Mouse (Mus musculus) ES-CJ7 (cell line): ENCODE data around the gene Iars2.
"Not testable (repeated sequence)": the region's sequence is repeated elsewhere in the genome, so short reads cannot be mapped to it uniquely, and the experiment has no call there.

Experiments
- DNase-seq: peaks from one replicate; pipeline ENCODE4 v3.0.0; 2011; ENCODE audit warnings: low read depth, low spot score

Iars2 gene

DNA sequence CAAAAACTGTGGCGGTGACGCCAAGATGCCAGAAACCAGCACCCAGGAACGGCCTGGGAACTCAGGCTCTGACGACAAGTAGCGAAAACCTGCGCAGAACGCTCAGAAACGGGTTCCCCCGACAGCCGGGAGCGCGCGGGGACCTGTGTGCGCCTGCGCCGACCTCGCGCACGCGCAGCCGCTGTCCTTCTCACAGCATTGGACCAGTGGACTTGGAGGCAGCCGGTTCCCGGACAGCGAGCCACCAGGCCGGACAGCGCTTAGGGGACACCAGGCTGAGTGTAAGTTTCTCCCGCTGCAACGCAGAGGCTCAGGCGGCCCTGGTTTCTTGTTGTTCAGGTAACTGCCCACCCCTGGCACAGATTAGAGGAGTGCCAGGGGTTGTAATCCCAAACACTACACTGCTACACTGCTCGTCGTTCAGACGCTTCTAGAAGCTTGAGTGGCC is 2.8 kb upstream of the Iars2 start, which contains the start of gene Bpnt1:
Bpnt1 (plus strand) TSS at position 167 of the 448 bp plus-strand sequence.
- DNase-seq, result peak; percentile 91

DNA sequence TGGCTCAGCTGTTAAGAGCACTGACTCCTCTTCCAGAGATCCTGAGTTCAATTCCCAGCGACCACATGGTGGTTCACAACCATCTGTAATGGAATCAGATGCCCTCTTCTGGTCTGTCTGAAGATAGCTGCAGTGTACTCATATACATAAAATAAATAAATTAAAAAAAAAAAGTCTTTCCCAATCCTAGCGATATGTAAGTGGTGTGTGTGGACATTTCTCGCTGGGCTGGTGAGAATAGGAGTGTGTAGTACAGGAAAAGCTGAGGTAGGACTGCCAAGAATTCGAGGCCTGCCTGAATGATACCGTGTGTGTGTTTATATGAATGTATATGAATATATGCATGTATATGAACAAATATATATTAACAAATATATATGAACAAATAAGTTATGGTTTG is 2.2 kb upstream of the Iars2 start:
- DNase-seq, result no peak

DNA sequence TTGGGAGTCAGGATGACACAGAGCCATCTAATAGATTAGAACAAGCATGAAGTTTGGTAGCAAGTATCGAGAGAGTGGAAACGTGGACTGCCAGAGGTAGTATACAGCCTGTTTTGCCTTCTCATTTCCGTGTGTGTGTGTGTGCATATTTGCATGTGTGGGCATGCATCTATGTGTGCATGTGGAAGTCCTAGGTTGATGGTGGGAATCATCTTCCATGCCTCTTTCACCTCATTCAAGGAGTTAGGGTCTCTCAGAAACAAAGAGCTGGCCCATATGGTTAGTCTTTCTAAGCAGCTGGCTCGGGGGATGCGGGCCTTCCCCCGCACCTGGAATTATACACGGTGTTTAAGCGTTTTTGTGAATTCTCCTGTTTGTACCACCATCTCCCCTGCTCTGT is 655 bp upstream of the Iars2 start:
- no peak for DNase-seq

DNA sequence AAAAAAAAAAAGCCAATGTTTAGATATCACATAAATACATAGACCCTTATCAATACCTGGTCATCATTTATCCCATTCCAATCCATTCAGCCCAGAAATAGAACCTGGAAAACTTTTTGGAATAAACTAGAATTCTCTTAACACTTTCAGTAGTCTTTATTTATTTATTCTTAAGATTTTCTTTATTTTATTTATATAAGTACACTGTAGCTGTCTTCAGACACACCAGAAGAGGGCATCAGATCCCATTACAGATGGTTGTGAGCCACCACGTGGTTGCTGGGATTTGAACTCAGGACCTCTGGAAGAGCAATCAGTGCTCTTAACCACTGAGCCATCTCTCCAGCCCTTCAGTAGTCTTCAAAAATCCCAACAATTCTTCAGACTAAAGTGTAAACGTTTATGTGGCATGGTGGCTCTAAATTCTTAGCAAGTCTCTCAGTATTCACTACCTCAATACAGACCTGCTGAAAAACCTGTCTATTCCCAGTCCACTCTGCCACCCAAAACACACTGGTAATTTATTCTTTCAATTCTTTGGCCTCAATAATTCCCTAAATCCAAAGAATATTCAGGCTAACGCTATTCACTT is 1.3 kb downstream of the Iars2 start:
- not testable (repeated sequence) for DNase-seq

DNA sequence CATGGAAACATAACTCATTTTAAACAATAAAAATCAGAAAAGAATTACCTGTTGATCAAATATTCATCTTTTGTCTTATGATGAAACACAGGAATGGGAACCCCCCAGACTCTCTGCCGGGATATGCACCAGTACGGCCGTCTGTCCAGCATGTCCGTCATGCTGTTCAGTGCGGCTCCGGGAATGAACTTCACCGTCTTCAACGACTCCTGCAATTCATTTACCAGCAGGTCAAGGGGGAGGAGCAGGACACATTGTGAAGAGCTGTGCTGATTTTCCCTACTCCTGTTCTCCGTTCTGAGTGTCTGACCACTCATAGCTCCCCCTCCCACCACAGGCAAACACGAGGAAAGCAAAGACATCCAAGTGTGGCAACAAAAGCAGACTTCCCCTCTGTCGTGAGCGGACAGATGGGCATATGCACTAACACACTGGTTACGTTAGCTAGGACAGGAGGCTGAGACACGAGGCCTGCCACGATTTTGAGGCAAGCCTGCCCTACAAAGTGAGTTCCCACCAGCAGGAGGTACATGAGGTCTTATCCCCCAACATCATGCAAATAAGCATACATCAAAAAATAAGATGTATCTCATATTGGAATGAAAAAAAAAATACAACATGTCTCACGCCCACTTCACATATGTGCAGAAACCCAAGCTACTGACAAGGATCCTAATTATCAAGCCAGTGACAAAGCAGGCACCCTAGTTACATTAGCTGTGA is 13.2 kb downstream of the Iars2 start:
- DNase-seq, result no peak

DNA sequence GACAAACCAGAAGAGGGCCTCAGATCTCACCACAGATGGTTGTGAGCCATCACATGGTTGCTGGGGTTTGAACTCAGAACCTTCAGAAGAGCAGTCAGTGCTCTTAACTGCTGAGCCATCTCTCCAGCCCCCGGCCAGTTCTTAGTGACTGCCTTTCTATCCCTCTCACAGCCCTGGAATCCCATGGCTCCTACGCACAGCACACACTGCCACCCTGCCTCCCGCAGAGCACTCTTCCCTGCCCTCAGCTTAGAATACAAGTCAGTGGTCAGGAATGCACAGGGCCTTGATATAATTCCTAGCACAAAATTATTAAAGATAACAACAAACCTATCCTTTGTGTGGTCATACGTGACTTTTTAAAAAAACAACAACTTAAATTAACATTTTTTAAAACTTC is 14.7 kb downstream of the Iars2 start:
- DNase-seq, result no peak

DNA sequence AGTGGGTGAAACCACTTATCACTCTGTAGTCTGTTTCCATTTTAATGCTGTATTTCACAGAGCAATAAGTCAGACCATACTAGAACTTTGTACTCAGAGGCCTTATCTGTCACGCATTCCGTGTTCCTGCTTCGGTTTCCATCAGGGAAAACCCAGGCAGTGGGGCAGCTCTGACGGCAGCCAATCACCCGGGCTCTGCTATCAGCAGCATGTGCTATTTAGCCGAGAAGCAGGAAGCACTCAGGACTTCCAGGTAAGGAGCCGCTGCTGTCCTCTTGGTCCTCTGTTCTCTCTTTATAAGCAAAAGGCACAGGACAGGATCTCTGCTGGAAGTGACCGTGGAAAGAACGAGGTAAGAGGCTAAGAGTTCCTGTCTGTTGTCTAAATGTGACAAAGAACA is 17.2 kb downstream of the Iars2 start:
- no peak for DNase-seq

DNA sequence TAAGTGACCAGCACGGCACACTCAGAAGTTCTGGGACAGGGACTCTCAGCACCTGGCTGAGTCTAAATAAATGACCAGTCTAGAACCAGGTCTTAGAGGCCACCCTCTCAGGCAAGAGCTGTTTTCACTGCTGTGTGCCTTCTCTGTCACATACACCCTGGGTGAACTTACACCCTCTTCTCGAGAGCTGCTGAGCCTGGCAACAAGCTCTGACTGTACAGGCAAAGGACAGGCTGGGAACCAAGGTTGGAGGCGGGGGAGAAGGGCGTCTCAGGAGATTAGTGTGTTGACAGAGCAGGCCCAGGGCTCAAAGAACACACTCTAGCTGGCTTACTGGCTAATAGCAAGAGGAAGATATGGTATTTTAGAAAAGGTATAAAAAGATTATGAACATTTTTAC is 20.3 kb downstream of the Iars2 start:
- no peak for DNase-seq

DNA sequence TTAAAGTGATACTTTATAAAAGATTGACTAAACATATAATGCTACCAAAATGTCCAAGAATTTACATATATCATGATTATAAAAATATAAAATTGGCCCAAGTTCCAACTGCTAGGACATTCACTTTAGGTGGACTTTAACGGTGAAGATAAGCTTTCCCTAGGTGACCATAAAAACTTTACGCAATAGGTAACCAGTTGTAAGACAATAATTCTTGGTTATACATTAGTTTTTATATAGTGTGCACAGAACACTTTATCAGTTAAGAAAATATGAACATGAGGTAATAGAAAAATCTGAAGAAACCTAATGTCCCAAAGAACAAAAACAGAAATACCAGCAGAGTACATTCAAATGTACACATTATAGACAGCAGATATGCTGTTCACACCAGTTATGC is 20.9 kb downstream of the Iars2 start:
- no peak for DNase-seq

DNA sequence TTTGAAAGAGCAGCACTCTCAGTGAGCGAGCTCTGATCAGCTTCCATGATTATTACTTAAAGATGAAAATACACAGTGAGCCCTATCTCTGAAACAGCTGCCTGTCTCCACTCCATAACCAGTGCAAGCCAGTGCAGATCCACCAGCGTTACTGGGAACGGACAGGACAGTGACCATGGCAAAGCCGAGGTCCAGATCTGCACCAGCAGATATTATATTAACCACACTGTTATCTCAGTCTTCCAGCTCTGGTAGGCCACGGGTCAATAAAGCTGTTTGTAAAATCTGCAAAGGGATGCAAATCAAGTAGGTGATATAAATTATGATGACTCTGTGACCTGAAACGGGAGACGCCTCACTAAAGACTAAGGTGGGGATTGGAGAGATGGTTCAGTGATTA is 21.6 kb downstream of the Iars2 start:
- DNase-seq, result no peak

DNA sequence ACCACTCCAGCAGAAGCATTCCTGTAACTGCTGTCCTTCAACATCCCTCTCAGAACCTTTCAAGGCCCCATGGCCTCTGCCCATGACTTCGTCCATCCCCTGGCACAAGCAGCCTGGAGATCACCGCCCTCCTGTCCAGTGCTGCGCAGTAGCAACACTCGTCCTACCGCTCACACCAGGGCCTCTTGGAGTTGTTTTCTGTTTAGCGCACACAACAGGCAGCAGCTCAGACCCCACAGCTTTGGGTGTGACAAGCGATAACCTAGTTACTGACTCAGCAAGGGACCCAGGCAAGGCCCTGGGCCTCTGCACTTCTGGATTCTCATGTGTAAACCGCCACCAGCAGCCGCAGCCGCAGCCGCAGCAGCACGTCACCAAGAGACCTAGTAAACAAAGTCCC is 22.4 kb downstream of the Iars2 start:
- no peak for DNase-seq

DNA sequence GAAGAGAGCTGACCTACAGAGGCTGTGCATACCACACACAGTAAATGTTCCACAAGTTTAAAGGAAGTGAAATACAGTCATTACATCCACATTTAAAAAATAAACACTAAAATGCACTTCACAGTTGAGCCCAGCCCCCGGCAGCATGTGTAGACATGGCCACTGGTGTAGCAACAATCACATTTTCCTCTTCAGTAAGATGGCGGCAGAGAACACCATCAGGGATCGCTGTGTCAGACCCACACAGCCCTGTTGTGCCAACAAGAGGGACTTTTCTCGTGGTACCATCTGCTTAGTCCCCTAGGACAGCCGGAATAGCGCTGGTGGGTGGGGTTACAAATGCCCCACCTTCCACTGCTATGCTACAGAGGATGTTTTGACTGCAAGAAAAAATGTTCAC is 26.4 kb downstream of the Iars2 start:
- no peak for DNase-seq

DNA sequence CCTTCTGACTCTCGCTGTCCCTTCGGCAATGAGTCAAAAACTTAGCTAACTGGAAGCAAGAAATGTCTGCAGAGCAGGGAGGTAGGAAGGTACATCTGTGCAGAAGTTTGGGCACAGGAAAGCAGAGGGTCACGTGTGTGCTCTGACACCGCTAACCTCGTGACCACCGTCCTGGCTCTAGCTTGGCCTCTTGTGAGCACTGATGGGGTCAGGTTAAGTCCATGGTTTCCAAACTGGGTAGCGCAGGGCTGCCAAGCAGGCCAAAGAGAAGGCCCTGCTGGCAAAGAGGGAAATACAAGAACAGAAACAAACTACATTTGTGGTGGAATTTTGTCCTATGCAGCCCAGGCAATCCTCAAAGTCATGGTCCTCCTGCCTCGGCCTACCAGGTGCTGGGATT is 30.7 kb downstream of the Iars2 start:
- no peak for DNase-seq

DNA sequence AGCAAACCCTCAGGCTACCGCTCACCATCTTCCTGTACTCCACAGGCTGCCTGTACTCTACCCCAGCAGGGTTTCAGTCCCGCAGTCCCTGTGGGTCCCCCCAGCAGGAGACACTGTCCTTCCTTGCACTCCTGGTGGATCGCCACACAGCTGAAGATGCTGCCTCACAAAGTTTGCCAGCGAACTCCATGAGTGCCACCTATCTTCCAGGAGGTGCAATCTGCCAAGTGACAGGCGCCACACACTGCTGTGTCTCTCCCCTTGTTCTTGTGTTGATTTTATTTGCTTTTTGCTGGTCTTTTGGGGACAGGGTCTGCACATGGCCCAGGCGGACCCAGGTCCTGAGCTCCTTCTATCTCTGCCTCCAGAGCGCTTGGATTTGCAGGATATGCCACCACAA is 32.3 kb downstream of the Iars2 start:
- no peak for DNase-seq

DNA sequence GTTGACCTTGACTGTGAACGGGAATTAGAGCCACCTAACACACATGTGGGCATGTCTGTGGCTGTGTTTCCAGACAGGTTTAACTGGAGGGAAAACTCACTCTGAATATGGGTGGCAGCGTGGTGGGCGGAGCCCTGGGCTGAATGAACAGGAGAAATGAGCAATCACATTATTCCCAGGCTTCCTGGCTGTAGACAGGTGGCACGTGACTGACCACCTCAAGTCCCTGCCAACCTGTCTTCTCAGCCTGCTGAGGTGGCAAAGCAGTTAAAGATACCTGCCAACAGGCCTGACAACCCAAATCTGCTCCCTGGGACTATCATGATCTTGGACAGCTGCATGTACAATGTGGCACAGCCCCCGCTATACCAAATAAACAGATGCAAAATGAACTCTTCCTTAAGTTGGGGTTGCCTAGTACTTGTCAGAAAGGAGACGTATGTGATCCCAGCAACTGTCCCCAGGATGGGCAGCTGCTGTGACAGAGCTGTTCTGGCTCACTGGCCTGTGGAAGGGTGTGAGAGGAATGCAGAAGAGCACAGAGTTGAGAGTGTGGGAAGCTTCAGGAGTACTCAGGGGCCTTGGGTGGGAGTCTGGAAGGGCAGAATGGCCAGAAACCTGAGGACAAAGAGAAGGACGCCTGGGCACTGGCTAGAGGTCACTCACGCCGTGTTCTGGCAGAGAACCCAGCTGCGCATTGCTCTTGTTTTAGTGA is 36.4 kb downstream of the Iars2 start:
- no peak for DNase-seq

DNA sequence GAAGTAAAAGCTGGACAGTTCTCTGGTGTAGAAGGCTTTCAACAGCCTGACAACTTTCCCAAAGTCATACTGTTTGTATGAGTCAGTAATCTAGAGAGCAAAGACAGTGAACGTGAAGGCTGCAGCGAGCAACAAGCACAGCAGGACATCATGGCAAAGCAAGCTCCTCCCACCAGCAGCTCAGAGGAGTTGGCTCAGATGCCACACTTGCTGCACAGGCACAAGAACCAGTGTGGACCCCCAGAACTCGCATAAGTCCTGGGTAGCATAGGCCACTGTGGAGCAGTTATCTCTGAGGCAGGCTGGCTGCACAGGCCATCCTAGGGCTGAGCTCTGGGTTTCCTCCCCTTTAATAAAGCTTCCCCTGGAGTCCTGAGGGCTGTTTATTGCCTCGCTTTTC is 37.9 kb downstream of the Iars2 start:
- no peak for DNase-seq

DNA sequence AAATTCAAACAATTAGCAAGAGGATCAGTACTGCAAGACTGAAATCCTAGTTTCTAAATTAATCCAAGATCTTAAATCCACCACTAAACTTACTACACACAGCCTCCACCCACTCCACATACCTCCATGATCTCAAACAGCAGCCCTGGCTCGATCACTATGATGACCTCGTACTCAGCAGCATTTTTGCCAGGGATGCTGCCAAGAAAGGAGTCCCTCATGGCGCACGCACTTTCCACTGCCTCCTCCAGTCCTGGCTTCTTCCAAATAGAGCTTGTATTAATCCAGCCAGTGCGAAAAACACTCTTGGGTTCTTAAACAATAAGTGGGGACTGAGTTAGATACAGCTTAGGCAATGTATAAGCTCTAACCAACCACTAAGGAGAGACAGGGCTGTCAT is 40.0 kb downstream of the Iars2 start:
- no peak for DNase-seq

DNA sequence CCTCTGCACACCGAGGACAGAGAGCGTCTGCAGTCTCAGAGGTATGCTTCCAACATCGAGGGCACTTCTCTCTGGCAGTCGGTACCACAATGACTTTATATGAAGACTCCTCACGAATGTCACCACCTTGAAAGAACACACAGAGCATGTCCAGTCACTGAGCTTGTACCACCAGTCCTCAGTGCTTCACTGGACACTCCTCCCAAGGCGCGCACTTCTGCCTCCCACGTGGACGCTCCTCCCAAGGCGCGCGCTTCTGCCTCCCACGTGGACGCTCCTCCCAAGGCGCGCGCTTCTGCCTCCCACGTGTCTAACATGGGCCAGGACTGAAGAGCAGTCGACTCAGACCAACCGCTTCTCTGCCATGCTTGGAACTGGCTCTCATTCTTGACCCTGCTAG is 42.1 kb downstream of the Iars2 start:
- DNase-seq, result no peak

DNA sequence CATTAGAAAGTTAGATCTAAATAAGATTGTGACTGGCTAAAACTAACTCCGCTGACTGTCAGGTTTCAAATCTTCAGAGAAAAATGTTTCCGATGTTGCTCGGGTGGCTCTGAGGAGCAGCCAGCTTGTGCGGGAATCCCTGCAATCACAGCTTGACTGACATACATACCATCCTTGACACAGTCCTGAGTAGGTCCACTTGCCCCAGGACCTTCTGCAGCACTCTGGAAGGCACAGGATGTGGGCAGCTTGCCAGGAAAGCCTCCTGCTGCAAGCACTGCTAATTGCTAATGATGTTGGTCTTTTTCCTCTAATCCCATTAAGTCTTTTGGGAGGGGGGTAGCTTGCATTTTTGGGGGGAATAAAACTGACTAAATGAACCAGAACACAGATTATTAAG is 44.0 kb downstream of the Iars2 start:
- DNase-seq, result no peak

DNA sequence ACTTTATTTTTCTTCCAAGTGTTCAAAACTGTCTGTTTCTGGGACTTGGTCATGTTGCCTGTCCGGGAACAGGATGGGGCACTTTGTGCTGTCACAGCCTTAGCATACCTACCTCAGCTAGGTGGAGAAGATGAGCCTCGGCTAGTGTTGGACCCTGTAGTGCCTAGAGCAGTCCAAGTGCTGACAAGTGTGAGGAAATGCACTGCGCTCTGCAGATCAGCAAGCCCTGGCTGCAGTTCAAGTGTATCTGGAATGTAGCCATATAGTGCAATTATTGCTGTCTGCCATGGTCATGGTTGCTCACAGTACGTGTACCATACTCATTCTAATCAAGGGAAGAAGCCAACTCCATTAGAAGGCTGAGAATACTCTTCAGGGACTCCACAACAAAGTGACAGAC is 44.5 kb downstream of the Iars2 start:
- no peak for DNase-seq

DNA sequence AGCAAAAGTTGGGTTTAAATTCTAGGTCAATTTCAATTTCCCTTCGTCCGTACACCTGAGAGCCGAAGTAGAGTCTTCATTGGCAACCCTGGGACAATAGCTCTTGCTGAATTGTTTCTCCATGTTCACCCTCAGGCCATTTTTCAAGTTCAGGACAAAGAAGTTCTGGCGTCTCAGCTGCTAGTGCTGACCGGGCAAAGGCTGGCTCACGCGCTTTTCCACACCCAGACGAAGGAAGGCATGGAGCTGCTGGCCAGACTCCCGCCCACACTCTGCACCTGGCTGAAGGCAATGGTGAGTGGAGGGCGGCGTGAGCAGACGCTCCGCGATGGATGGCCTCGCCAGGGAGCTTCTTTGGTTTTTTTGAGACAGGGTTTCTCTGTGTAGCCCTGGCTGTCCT is 45.9 kb downstream of the Iars2 start:
- no peak for DNase-seq

DNA sequence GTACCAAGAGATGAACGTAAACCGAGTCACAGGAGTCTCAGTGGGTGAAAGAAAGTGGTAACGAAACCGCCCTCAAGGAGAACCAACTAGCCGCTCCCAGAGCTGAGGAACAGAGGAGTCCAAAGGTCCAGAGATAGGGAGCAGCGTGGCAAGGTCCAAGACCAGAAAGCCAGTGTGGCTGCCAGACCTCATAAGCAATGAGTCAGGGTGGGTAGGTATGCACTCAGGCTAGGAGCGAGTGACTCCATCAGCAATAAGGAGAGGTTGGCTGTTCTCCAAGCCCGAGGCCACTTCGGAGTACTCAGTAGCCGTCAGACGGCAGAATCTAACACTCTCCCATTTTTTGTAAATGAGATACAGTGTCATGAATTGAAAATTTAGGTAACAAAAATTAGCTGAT is 46.4 kb downstream of the Iars2 start:
- no peak for DNase-seq

DNA sequence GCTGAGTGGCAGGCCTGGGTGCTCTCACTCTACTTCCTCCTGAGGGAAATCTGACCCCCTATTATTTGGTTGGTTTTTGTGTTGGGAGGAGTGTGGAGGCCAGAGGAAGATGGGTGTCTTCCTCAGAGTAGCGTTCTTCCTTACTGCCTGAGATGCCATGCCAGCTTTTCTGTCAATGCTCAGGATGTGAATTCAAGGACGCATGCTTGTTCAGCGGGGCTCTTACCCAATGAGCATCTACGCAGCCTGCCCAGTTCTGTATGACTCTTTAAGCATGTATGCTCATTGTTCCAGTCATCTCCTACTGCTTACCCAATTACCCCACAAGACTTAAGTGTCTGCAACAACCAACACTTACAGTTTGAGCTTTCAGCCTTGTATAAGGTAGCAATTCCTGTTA is 48.6 kb downstream of the Iars2 start:
- DNase-seq, result no peak
